Mouse (Mus musculus): ENCODE data around the gene Eif4e2. TPM values are rescaled to one million over a fixed set of nuclear protein-coding genes. Genes with fewer than 3 reads are reported as not detected.

The Eif4e2 gene
- total RNA-seq, 2 experiments from 2014 or later = 90.6 to 91.7 TPM

- DNase-seq = no peak
These were observed 12.9 kb upstream of the Eif4e2 start for GRCm38 (mm10) chr1:87200811-87201210.

DNA sequence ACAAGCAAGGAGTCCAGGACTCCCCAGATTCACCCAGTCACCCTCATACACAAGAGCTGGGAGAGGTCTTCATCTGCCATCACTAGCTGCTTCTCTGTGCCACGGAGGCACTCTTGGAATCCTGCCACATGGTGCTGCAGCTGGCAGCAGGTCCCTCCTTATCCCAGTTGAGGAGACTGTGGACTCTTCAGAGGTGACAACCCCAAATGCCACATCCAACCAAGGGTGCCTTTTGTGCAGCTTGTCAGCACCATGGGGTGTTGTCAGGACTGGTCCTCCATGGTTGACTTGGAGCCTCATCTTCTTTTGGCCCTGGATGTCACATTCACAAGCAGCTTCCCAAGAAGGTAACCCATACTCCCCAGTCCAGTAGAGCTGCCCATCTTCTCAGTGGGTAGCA lies 11.9 kb upstream of the Eif4e2 start:
- no peak for DNase-seq

DNA sequence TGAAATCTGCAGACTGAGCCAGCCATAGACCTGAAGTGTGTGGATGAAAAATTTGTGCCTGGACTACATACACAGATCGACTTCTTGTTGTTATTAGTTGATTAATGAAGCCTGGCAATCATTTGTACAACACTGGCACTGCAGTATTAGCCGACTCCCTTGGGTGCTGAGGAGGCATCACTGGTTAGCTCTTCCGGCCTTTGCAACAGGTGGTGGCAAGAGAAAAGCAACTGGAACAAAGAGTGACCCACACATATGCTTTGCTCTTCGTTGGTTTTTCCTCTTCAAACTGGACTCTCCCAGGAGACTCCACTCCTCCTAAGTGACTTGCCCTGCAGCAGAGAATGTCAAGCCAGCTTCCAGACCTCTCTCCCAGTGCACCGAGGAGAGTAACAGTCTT lies 9.9 kb upstream of the Eif4e2 start:
- DNase-seq = no peak

- DNase-seq = no peak
These were observed 9.2 kb upstream of the Eif4e2 start, which contains the start of gene Chrng for GRCm38 (mm10) chr1:87204465-87204864. TSS of gene Chrng (plus strand) at chr1:87204657.

DNA sequence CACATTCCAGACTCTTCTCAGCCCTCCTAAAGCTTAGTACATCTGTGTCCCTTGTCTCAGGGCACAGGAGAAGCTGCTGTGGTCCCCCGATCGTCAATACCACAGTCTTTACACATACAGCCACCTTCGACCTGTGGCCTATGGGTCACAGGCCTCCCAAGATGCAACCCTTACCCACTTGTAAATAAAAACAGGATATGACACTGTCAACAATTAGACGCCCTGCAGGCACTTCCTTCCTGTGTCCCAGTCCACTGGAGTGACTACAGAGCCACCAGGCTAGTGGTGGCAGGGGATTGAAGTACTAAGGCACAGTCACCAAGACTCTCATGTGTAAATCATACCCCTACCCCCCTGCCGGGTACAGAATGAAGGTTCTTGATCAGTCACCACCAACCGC lies 8.7 kb upstream of the Eif4e2 start:
- DNase-seq = no peak

DNA sequence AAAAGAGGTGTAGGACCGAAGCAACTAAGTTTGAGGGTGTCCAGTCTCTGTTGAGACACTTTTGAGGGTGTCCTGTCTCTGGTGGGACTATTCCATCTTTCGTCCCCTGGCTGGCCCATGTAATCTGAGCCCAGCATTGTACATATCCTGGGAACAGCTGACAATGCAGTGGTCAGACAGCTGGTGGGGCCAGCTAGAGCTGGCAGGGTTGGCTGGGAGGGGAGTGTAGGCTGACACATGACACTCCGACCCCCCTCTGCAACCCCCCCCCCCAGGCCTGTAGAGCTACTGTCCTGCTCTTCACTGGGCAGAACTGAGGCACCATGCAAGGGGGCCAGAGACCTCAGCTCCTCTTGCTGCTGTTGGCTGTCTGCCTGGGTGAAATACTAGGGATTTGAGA lies 8.2 kb upstream of the Eif4e2 start:
- no peak for DNase-seq

GRCm38 (mm10) chr1:87206339-87206738 lies 7.4 kb upstream of the Eif4e2 start:
- no peak for DNase-seq

- no peak for DNase-seq
These were observed 2.3 kb upstream of the Eif4e2 start for GRCm38 (mm10) chr1:87211431-87211830.

DNA sequence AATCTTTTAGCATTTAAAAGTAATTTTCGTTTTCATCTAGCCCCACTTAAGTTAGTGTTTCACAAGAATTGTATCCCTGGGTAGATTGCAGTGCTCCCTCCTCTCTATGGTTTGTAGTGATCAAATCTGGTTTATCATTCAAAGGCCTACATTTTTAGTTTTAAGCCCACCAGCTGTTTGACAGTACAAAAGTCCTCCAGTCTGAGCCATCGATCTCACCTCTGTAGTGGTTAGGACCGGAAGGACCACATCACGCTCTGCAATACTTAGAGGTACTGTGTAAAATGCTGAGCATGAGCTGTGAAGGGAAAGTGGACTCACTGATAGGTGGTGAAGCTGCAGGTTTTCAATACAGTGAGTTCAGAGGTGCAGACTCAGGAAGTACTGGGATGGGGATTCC lies 1.0 kb downstream of the Eif4e2 start:
- DNase-seq = no peak

GRCm38 (mm10) chr1:87217938-87218337 lies 4.2 kb downstream of the Eif4e2 start:
- no peak for DNase-seq

GRCm38 (mm10) chr1:87225739-87226138 lies 12.0 kb downstream of the Eif4e2 start:
- no peak for DNase-seq

GRCm38 (mm10) chr1:87226409-87227159 lies 12.9 kb downstream of the Eif4e2 start:
- no peak for DNase-seq

DNA sequence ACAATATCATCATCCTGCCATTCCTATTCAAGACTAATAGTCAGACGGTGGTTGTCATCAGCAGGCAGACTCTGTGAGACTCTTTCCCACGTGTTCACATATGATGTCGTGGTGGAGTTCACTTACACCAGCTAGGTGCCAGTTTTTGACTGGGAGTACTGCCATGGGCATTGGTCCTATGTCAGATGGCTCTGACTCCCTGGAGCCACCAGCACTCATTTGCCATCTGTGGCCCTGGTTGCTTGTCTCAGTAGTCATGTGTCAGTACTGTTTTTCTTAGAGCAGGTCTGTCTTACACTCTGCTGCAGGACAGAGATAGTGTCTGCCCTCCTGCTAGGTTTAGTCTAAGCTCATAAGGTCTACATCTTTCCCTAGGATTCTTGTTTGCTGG lies 13.4 kb downstream of the Eif4e2 start:
- DNase-seq = no peak

DNA sequence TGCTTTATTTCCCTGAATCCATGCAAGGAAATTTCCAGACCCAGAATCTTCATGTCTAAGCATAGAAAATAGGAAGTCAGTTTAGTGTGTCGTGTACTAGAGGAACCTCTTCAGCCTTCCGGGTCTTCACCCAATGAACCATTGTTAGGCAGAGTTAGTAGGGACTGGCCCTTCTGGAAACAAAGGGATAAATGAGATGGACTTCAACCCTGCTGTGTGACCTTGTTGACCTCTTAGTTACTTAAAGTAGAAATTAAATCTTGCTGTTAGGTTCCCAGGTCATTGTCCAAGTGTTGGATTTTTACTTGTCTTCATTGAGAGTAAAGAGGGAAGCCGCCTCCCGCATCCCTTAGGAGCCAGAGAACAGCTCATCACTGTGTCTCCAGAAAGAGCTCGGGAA lies 16.9 kb downstream of the Eif4e2 start:
- no peak for DNase-seq

- no peak for DNase-seq
These were observed 18.5 kb downstream of the Eif4e2 start for GRCm38 (mm10) chr1:87232197-87232596.

DNA sequence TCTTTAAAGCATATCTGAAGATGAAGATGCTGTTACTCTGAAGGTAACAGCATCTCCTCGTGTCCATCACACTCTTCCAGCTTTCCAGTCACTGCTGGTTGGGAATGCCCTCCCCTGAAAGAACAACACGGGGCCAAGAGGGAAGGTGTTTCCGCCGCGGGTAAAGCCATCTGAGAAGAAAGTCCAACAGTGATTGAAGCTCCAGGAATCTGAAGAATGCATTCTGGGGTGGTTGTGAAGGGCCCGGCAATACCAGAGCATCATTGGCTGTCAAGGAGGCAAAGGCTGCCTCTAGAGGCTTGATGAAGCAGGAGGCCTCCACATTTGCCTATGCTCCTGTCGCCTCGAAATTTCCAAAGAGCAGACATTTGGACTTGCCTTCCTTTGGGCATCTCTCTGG lies 25.3 kb downstream of the Eif4e2 start:
- no peak for DNase-seq

- no peak for DNase-seq
These were observed 29.3 kb downstream of the Eif4e2 start for GRCm38 (mm10) chr1:87243021-87243420.

DNA sequence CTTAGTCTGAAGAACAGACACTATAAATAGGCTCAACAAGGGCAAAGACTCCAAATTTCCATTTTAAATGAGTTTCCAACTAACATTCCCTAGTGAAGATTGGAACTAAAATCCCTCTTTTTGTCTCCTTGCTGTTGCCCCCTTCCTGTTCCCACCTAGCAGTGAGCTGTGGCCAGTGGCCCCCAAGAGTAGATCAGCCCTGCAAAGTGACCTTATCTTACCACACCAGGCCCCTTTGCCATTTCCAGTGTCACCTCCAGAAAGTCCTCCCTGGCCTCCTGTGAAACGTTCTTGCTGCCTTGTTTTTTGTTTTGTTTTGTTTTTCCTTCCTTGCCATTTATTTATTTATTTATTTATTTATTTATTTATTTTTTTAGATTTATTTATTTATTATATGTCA lies 31.7 kb downstream of the Eif4e2 start:
- no peak for DNase-seq

DNA sequence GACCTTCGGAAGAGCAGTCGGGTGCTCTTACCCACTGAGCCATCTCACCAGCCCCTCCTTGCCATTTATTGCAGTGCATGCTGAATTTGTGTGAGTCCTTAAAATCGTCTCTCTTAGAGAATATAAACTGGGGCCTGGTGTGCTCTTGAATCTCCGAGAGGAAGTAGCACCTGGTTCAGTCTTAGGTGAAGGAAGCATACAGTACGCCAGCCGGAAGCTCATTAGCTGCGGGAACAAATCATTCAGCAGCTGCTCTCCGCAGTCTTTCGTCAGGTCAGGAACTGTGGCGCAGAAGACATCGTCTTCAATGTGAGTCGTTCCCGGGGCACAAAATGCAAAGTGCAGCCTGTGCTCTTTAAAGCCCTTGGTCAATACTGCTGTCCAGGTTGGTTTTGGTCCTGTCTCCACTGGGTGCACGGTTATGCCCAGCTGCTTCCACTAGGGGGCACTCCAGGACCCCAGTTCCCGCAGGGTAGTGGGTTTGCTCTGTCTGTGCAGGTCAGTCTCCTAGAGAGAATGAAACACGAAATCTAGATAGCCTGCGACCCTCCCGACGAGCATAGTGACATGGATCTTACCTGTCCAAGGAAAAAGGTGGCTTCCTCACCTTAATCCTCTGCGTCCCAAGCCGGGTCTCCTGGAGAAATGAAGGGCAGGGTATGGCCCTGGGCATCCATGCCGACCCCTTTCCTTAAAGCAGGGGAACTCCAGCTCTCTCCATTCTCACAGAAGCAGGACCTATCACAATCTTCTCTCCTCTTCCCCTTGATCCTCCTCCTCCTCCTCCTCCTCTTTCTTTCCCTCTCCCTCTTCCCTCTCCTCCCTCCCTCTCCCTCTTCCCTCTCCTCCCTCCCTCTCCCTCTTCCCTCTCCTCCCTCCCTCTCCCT lies 32.5 kb downstream of the Eif4e2 start:
- peak; percentile 93 for DNase-seq

- no peak for DNase-seq
These were observed 38.4 kb downstream of the Eif4e2 start for GRCm38 (mm10) chr1:87252040-87252609.

GRCm38 (mm10) chr1:87255173-87255572 lies 41.5 kb downstream of the Eif4e2 start:
- DNase-seq = no peak

GRCm38 (mm10) chr1:87257691-87258090 lies 44.0 kb downstream of the Eif4e2 start:
- peak; percentile 65 for DNase-seq

DNA sequence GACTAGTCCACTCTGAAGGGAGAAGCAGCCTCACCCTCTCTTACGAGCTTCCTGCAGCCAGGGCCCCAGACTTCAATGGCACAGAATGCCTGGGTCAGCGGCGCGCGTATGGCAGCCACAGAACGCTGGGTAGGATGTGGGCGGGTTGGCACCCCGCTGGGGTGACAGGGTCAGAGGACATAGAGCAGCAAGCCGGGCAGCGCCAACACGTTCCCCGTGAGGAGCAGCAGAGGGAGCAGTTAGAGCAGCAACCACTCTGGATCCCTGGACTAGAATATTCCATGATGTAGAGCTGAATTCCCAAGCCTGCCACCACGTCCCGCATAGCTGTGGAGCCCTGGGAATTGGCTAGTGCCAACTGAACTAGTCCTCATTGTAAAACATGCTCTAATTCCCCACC lies 44.8 kb downstream of the Eif4e2 start:
- peak; percentile 70 for DNase-seq

Data from adrenal gland, postnatal 10 days (tissue).